Comparison of ENCODE assay signal across 19 mouse cellular contexts in the genomic region with DNA sequence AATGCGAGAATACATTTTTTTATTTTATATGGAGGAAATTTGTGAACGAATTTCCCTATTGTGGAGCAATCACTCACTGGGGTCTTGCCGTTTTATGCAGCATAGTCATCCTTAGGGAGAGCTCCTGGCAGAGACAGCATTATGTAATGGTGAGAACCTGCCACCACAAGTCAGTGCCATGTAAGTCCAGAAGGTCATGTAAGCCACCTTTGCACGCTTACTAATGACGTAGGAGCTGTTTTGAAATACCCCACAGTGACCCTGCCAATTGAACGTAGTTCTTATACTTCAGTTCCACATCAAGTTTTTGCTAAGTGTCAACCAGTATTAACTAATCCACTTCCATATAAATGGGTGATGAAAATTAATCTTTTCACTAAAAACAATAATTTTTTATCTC.
"Had no signal": no experiment of that assay in that cellular context is flagged by ENCODE, and none has a peak within 500 bp of the region (broad histone marks: within the 10 kb centered on the region; RNA-seq: fewer than 3 reads in every experiment).

No protein-coding gene starts in this region.

- H3K4me2 ChIP-seq: lung, embryonic 14.5 days; midbrain, embryonic 13.5 days; neural tube, embryonic 13.5 days had no signal

- H3K36me3 ChIP-seq: midbrain, embryonic 10.5 days; midbrain, embryonic 13.5 days; neural tube, embryonic 13.5 days had no signal

- H3K9me3 ChIP-seq: midbrain, embryonic 13.5 days; neural tube, embryonic 13.5 days had no signal

- H3K4me3 ChIP-seq: left cerebral cortex, adult 2 months; midbrain, embryonic 10.5 days; midbrain, embryonic 13.5 days; myocyte; neural tube, embryonic 13.5 days had no signal

- H3K27me3 ChIP-seq: midbrain, embryonic 13.5 days; neural tube, embryonic 13.5 days had no signal

- H3K9ac ChIP-seq: liver, embryonic 14.5 days; lung, embryonic 14.5 days; midbrain, embryonic 13.5 days; neural tube, embryonic 13.5 days had no signal

- H3K27ac ChIP-seq: kidney, postnatal 0 days; left cerebral cortex, adult 2 months; liver, embryonic 14.5 days; macrophage; midbrain, embryonic 10.5 days; midbrain, embryonic 13.5 days; neural tube, embryonic 13.5 days; stomach, postnatal 0 days had no signal

- ATAC-seq: intestine, postnatal 0 days; lung, postnatal 0 days; midbrain, embryonic 13.5 days; midbrain, embryonic 16.5 days had no signal

- DNase-seq: kidney, postnatal 36 days; layer of hippocampus, postnatal 36 days; lung, embryonic 14.5 days; retina, postnatal 1 day; right cerebral cortex, postnatal 25 days; thymus, adult 2 months; thymus, postnatal 25 days had no signal

- H3K4me1 ChIP-seq: midbrain, embryonic 13.5 days had no signal
